Mouse (Mus musculus) bone marrow macrophage, adult 2 months (primary cell): ENCODE measurements at regions not wholly inside any gene's neighbourhood (a gene's known extent, or its start where the extent isn't known, plus 50 kb on each side); places are given as distances from the start of the nearest gene placed in this dataset.
"Not testable (repeated sequence)": the region's sequence is repeated elsewhere in the genome, so short reads cannot be mapped to it uniquely, and the experiment has no call there.

Experiments
- H3K27ac ChIP-seq: 2 replicates; pipeline ENCODE4 v1.5.1; 2012; ENCODE audit warnings: low read depth, low read length; ENCODE audit not compliant: insufficient read depth
- H3K4me1 ChIP-seq: 2 replicates; pipeline ENCODE4 v1.6.1; 2012; ENCODE audit warnings: low read length; ENCODE audit not compliant: control insufficient read depth, insufficient read depth
- H3K4me3 ChIP-seq: 2 replicates; pipeline ENCODE4 v1.5.1; 2012; ENCODE audit warnings: mild to moderate bottlenecking, low read length, moderate library complexity; ENCODE audit not compliant: insufficient read depth
- CTCF ChIP-seq: IDR thresholded peaks from 2 replicates; pipeline ENCODE4 v1.5.1; 2012; ENCODE audit warnings: low read depth, mild to moderate bottlenecking, low read length, moderate library complexity
- POLR2A ChIP-seq: IDR thresholded peaks from 2 replicates; pipeline ENCODE4 v1.6.1; 2012; ENCODE audit warnings: mild to moderate bottlenecking, low read depth, low read length, borderline replicate concordance

DNA sequence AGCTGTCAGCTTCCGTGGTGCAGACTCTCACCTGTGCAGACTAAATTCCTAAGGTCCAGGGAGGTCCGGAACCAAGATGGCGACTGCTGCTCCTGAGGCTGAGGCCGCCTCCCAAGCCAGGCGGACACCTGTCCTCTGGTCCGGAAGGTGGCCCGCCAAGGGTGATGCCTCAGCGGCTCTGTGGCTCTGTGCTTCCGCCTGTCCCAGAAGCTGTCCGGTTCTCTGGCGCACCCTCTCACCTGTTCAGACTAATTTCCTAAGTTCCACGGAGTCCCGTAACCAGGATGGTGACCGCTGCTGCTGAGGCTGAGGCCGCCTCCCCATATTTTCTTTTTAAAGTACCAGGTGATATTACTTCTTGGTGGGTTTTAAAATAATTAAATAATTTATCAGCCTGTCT is 65.4 kb upstream of the B3galnt2 start:
- not testable (repeated sequence) for H3K4me1 ChIP-seq, H3K27ac ChIP-seq, H3K4me3 ChIP-seq

DNA sequence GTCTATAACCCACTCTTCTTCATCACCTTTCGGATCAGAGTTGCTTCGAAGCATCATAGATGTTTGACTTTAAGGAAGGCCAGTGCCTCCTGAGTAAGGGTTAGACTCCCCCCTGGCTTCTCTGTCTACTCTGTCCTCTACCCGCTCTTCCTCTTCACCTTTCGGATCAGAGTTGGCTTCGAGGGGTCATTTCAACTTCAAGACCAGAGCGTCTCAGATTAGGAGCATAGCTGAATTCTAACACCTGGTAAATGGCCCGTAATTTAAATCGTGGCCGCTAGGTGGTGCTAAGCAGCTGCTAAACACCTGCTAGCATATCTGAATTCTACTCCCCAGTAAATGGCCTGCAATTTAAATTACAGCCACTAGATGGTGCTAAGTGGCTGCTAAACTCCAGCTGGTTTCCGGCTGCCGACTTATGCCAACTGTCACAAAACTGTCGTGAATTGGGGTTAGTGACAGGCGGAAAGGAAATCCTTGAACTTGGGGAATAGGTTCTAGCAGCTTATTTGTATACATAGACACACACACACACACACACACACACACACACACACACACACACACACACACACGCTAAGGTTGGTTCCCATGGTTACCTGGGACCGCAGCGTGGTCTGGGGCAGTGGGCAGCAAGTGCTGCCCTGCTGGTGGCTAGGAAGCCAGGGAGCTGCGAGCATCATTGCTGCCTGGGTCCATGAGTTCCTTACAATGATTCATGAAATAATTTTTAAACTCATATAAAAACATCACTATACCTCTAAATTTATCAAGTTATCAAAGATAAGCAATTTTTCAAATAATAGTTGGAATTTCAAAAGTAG is 64.8 kb upstream of the B3galnt2 start:
- no peak overlapping the region for H3K27ac ChIP-seq
- no peaks in the 10 kb centered on the region for H3K4me1 ChIP-seq
- TF ChIP-seq POLR2A (no peak), CTCF (peak; percentile 52; the same call in 1 of the 2 replicates)
- H3K4me3 ChIP-seq: peak overlapping the region; percentile 46

DNA sequence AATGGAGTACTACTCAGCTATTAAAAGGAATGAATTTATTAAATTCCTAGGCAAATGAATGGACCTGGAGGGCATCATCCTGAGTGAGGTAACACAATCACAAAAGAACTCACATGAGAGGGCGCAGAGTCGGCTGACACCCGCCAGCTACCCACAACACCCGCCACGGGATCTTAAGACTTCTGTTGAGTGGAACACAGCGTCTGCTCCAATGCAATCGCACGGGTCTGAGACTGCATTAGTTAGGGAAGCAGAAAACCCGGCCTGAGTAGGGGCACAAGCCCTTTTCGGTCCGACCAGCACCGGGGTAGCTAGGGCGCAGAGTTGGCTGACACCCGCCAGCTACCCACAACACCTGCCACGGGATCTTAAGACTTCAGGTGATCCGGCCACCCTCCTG is 52.1 kb upstream of the B3galnt2 start:
- not testable (repeated sequence) for H3K27ac ChIP-seq, H3K4me1 ChIP-seq, H3K4me3 ChIP-seq
